Mouse (Mus musculus) embryo, embryonic 10.5 days (tissue): ENCODE results near the gene Chrm3.
A peak's percentile ranks its signal among the peaks of the same experiment; 100 is the strongest.

Experiments used
- DNase-seq: peaks from one replicate; pipeline ENCODE4 v3.0.0-alpha.2; 2015; ENCODE audit warnings: low spot score

The Chrm3 gene

GRCm38 (mm10) chr13:10235391-10236169 lies 125.1 kb downstream of the Chrm3 start:
- DNase-seq, result no peak

- DNase-seq, result no peak
These were observed 140.2 kb downstream of the Chrm3 start for GRCm38 (mm10) chr13:10220403-10220802.

- no peak for DNase-seq
These were observed 148.5 kb downstream of the Chrm3 start for GRCm38 (mm10) chr13:10212112-10212511.

- no peak for DNase-seq
These were observed 150.0 kb downstream of the Chrm3 start for GRCm38 (mm10) chr13:10210522-10211244.

GRCm38 (mm10) chr13:10199206-10199956 lies 161.3 kb downstream of the Chrm3 start:
- DNase-seq, result no peak

GRCm38 (mm10) chr13:10189829-10190228 lies 170.8 kb downstream of the Chrm3 start:
- DNase-seq, result no peak

- DNase-seq, result no peak
These were observed 172.7 kb downstream of the Chrm3 start for GRCm38 (mm10) chr13:10187926-10188325.

- no peak for DNase-seq
These were observed 176.8 kb downstream of the Chrm3 start for GRCm38 (mm10) chr13:10183837-10184236.

- DNase-seq, result no peak
These were observed 177.9 kb downstream of the Chrm3 start for GRCm38 (mm10) chr13:10182756-10183155.

- no peak for DNase-seq
These were observed 190.1 kb downstream of the Chrm3 start for GRCm38 (mm10) chr13:10170529-10170928.

GRCm38 (mm10) chr13:10163354-10163753 lies 197.3 kb downstream of the Chrm3 start:
- DNase-seq, result no peak

- no peak for DNase-seq
These were observed 203.2 kb downstream of the Chrm3 start for GRCm38 (mm10) chr13:10157496-10157895.

GRCm38 (mm10) chr13:10140573-10140972 lies 220.1 kb downstream of the Chrm3 start:
- DNase-seq, result no peak

GRCm38 (mm10) chr13:10138878-10139277 lies 221.8 kb downstream of the Chrm3 start:
- DNase-seq, result no peak

GRCm38 (mm10) chr13:10131064-10131463 lies 229.6 kb downstream of the Chrm3 start:
- DNase-seq, result peak; percentile 53

GRCm38 (mm10) chr13:10112211-10112610 lies 248.4 kb downstream of the Chrm3 start:
- no peak for DNase-seq

GRCm38 (mm10) chr13:10109542-10109941 lies 251.1 kb downstream of the Chrm3 start:
- DNase-seq, result no peak

- DNase-seq, result no peak
These were observed 253.3 kb downstream of the Chrm3 start for GRCm38 (mm10) chr13:10107331-10107730.

- no peak for DNase-seq
These were observed 269.9 kb downstream of the Chrm3 start for GRCm38 (mm10) chr13:10090778-10091177.

GRCm38 (mm10) chr13:10086336-10086735 lies 274.3 kb downstream of the Chrm3 start:
- DNase-seq, result no peak

- no peak for DNase-seq
These were observed 278.7 kb downstream of the Chrm3 start for GRCm38 (mm10) chr13:10081896-10082426.

GRCm38 (mm10) chr13:10071165-10071564 lies 289.5 kb downstream of the Chrm3 start:
- DNase-seq, result peak; percentile 41
